Mouse (Mus musculus): Measurements from ENCODE around the gene Ldb2. TPM values are rescaled to one million over a fixed set of nuclear protein-coding genes. Genes with fewer than 3 reads are reported as not detected.

Gene Ldb2
- polyA plus RNA-seq, 2 experiments, result 59.5 to 64.4 TPM

- no peaks in the 10 kb centered on the region for H3K27me3 ChIP-seq (ENCODE audit: control insufficient read depth, insufficient read depth, low read length)
- no peak overlapping the region for H3K4me2 ChIP-seq (replicated peaks; ENCODE audit: low read depth, low read length, severe bottlenecking)
- DNase-seq (ENCODE audit: low spot score) (no peak), ATAC-seq (ENCODE audit: low FRiP score, low read depth) (no peak)
- H3K4me3 ChIP-seq (replicated peaks; ENCODE audit: low read length), result no peak overlapping the region
- no peaks in the 10 kb centered on the region for H3K9me3 ChIP-seq (ENCODE audit: control insufficient read depth, low read length)
- no peak overlapping the region for H3K27ac ChIP-seq (replicated peaks; ENCODE audit: low read depth, low read length)
- H3K9ac ChIP-seq (ENCODE audit: low read depth, low read length, severe bottlenecking), result no peak overlapping the region
- H3K36me3 ChIP-seq (ENCODE audit: control insufficient read depth, insufficient read depth, low read length), result no peaks in the 10 kb centered on the region
- no peaks in the 10 kb centered on the region for H3K4me1 ChIP-seq (ENCODE audit: control insufficient read depth, insufficient read depth, low read length)
- WGBS, result 72% methylated on average over 2 of the region's 2 CpGs
- TF ChIP-seq POLR2A (IDR thresholded peaks at IDR 0.05; ENCODE audit: borderline replicate concordance, extremely low read depth, insufficient read depth, insufficient read length), result no peak
These were observed 129.1 kb downstream of the Ldb2 start for GRCm38 (mm10) chr5:44670336-44670735.

DNA sequence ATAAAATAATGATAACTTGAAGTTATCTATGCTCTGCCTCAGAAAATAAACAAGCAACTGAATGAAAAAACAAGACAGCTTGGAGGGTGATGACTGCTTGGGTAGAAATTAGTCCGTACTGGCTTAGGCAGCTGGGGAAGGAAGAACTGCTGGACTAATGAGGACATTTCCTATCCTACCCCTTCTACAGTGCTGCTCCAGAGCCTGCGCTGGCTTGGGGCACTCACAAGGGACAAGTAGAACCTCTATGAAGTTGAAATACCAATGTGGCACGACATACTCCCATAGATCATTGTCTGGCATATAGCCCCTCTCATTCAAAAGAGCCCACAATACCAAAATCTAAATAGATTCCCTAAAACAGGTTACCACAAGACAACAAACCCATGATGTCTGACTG, 131.6 kb downstream of the Ldb2 start:
- Histone ChIP-seq H3K4me2 (replicated peaks; ENCODE audit: low read depth, low read length, severe bottlenecking) (no peak overlapping the region), H3K9ac (ENCODE audit: low read depth, low read length, severe bottlenecking) (no peak overlapping the region), H3K9me3 (ENCODE audit: control insufficient read depth, low read length) (no peaks in the 10 kb centered on the region), H3K27me3 (ENCODE audit: control insufficient read depth, insufficient read depth, low read length) (no peaks in the 10 kb centered on the region), H3K4me3 (replicated peaks; ENCODE audit: low read length) (no peak overlapping the region), H3K27ac (replicated peaks; ENCODE audit: low read depth, low read length) (no peak overlapping the region), H3K4me1 (ENCODE audit: control insufficient read depth, insufficient read depth, low read length) (no peaks in the 10 kb centered on the region), H3K36me3 (ENCODE audit: control insufficient read depth, insufficient read depth, low read length) (no peaks in the 10 kb centered on the region)
- 83% methylated on average over 3 of the region's 3 CpGs for WGBS
- ATAC-seq (ENCODE audit: low FRiP score, low read depth) (no peak), DNase-seq (ENCODE audit: low spot score) (no peak)
- no peak for TF ChIP-seq POLR2A (IDR thresholded peaks at IDR 0.05; ENCODE audit: borderline replicate concordance, extremely low read depth, insufficient read depth, insufficient read length)

DNA sequence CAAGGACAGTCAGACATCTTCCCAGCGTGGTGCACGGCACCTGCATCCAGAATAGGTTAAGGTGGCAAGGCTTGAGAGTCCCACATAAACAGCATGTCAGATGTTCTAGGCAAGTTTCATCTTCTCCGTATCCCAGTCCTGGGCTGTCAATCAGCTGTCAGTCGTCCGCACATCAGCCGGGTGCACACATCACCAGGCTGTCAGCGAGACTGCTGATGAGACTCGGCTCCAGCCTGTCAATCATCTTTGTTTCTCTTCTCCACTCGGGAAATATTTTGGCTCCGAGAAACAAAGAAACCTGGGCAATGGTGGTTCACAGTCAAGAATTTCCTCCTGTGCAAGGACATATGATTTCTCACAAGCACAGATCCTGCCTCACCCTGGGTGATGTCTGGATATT, 132.1 kb downstream of the Ldb2 start:
- DNase-seq (ENCODE audit: low spot score) (no peak), ATAC-seq (ENCODE audit: low FRiP score, low read depth) (no peak)
- Histone ChIP-seq H3K4me3 (replicated peaks; ENCODE audit: low read length) (no peak overlapping the region), H3K36me3 (ENCODE audit: control insufficient read depth, insufficient read depth, low read length) (no peaks in the 10 kb centered on the region), H3K27me3 (ENCODE audit: control insufficient read depth, insufficient read depth, low read length) (no peaks in the 10 kb centered on the region), H3K9me3 (ENCODE audit: control insufficient read depth, low read length) (no peaks in the 10 kb centered on the region), H3K9ac (ENCODE audit: low read depth, low read length, severe bottlenecking) (no peak overlapping the region), H3K4me1 (ENCODE audit: control insufficient read depth, insufficient read depth, low read length) (no peaks in the 10 kb centered on the region), H3K27ac (replicated peaks; ENCODE audit: low read depth, low read length) (no peak overlapping the region), H3K4me2 (replicated peaks; ENCODE audit: low read depth, low read length, severe bottlenecking) (no peak overlapping the region)
- TF ChIP-seq POLR2A (IDR thresholded peaks at IDR 0.05; ENCODE audit: borderline replicate concordance, extremely low read depth, insufficient read depth, insufficient read length), result no peak
- 86% methylated on average over 10 of the region's 10 CpGs for WGBS

DNA sequence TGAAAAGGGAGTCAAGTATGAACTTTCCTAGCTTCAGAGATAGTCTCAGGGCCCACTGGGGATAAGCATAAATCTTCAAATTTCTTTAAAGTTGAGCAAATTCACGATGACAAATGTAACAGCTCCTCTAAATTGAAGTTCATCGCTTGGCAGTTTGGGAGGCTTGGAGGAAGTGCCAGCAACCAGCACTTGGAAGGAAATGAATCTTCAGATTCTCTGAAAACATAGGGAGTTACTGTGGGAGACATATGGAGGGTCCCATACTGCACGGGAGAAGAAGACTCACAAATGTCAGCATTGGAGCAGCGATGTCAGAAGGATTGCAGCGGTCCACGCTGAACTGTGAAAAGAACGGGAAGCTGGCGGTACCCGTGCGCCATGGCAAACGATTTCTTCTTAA, 139.8 kb downstream of the Ldb2 start:
- no peaks in the 10 kb centered on the region for H3K36me3 ChIP-seq (ENCODE audit: control insufficient read depth, insufficient read depth, low read length)
- H3K4me2 ChIP-seq (replicated peaks; ENCODE audit: low read depth, low read length, severe bottlenecking), result no peak overlapping the region
- no peak for TF ChIP-seq POLR2A (IDR thresholded peaks at IDR 0.05; ENCODE audit: borderline replicate concordance, extremely low read depth, insufficient read depth, insufficient read length)
- ATAC-seq (ENCODE audit: low FRiP score, low read depth) (no peak), DNase-seq (ENCODE audit: low spot score) (no peak)
- WGBS, result 93% methylated on average over 11 of the region's 11 CpGs
- H3K4me3 ChIP-seq (replicated peaks; ENCODE audit: low read length), result no peak overlapping the region
- H3K9me3 ChIP-seq (ENCODE audit: control insufficient read depth, low read length), result no peaks in the 10 kb centered on the region
- H3K27me3 ChIP-seq (ENCODE audit: control insufficient read depth, insufficient read depth, low read length), result no peaks in the 10 kb centered on the region
- H3K27ac ChIP-seq (replicated peaks; ENCODE audit: low read depth, low read length), result no peak overlapping the region
- H3K4me1 ChIP-seq (ENCODE audit: control insufficient read depth, insufficient read depth, low read length), result no peaks in the 10 kb centered on the region
- no peak overlapping the region for H3K9ac ChIP-seq (ENCODE audit: low read depth, low read length, severe bottlenecking)

GRCm38 (mm10) chr5:44656707-44657106, 142.8 kb downstream of the Ldb2 start:
- no peak for DNase-seq (ENCODE audit: low spot score)

GRCm38 (mm10) chr5:44654403-44654802, 145.1 kb downstream of the Ldb2 start:
- DNase-seq (ENCODE audit: low spot score), result no peak
- Histone ChIP-seq H3K4me1 (ENCODE audit: control insufficient read depth, insufficient read depth, low read length) (0 out of 2 replicates have a peak, but pooled peaks cover 2% of the 10 kb centered on the region), H3K36me3 (ENCODE audit: control insufficient read depth, insufficient read depth, low read length) (no peaks in the 10 kb centered on the region), H3K27ac (replicated peaks; ENCODE audit: low read depth, low read length) (no peak overlapping the region), H3K9me3 (ENCODE audit: control insufficient read depth, low read length) (no peaks in the 10 kb centered on the region), H3K27me3 (ENCODE audit: control insufficient read depth, insufficient read depth, low read length) (no peaks in the 10 kb centered on the region), H3K4me2 (replicated peaks; ENCODE audit: low read depth, low read length, severe bottlenecking) (no peak overlapping the region), H3K4me3 (replicated peaks; ENCODE audit: low read length) (no peak overlapping the region), H3K9ac (ENCODE audit: low read depth, low read length, severe bottlenecking) (no peak overlapping the region)
- no peak for TF ChIP-seq POLR2A (IDR thresholded peaks at IDR 0.05; ENCODE audit: borderline replicate concordance, extremely low read depth, insufficient read depth, insufficient read length)
- WGBS, result 33% methylated on average over 9 of the region's 9 CpGs
- ATAC-seq (ENCODE audit: low FRiP score, low read depth), result no peak

More at GRCm38 (mm10) chr5:44656707-44657106, 142.8 kb downstream of the Ldb2 start:
- no peak overlapping the region for H3K27ac ChIP-seq (replicated peaks; ENCODE audit: low read depth, low read length)
- no peak for TF ChIP-seq POLR2A (IDR thresholded peaks at IDR 0.05; ENCODE audit: borderline replicate concordance, extremely low read depth, insufficient read depth, insufficient read length)
- no peak overlapping the region for H3K9ac ChIP-seq (ENCODE audit: low read depth, low read length, severe bottlenecking)
- no peak overlapping the region for H3K4me2 ChIP-seq (replicated peaks; ENCODE audit: low read depth, low read length, severe bottlenecking)
- H3K36me3 ChIP-seq (ENCODE audit: control insufficient read depth, insufficient read depth, low read length), result no peaks in the 10 kb centered on the region
- no peak for ATAC-seq (ENCODE audit: low FRiP score, low read depth)
- no peak overlapping the region for H3K4me3 ChIP-seq (replicated peaks; ENCODE audit: low read length)
- H3K9me3 ChIP-seq (ENCODE audit: control insufficient read depth, low read length), result no peaks in the 10 kb centered on the region
- H3K4me1 ChIP-seq (ENCODE audit: control insufficient read depth, insufficient read depth, low read length), result 0 out of 2 replicates have a peak, but pooled peaks cover 2% of the 10 kb centered on the region
- no peaks in the 10 kb centered on the region for H3K27me3 ChIP-seq (ENCODE audit: control insufficient read depth, insufficient read depth, low read length)
- 81% methylated on average over 1 of the region's 1 CpGs for WGBS

Data from limb, embryonic 14.5 days (tissue).